Mouse (Mus musculus) urinary bladder, postnatal 10 days (tissue): ENCODE results near the gene Myo5c.

Source experiments
- DNase-seq: peaks from one replicate; pipeline ENCODE4 v3.0.0; 2022; ENCODE audit warnings: low spot score

Myo5c gene

DNA sequence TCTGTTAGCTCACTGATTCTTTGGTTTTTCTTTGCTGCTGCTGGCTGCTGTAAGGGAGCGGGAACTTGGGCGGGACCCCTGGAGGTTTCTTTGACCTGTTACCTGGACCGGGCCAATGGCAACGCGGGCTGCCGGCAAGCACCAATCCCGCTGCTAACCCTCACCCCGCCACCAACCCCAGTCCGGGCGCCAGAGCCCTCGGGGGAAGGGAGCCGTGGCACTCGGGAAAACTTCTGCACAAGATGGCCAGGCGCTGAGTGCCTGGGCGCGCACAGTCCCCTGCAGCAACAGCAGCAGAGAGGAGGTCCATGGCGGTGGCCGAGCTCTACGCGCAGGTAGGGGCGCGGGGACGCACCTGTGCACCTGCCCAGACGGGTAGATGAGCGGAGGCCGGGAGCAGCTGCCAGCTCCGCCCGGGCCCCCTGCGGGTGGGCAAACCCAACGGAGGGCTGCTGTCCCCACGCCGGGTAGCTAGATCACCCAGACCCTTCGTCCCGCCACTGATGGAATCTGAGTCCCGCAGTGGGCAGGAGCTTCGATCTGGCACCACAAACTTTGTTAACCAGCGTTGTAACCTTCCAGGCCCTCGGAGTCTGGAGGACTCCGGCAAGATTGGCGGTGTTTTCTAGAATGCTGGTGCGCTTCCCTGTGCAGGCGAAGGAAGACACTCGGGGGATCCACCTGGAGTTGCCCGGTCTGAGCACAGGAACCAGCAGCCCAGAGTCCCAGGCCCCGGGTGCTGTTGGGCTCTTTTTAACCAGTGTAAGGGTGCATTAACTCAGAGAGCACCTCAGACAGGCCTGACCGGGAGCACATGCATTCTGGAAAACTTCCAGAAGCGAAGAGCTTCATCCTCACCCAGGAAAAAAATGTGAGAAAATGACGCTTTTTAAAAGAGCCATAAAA is at the start of gene Myo5c:
Gene Myo5c, plus strand, starts transcription at position 180 of the 906 bp plus-strand sequence.
- no peak for DNase-seq

DNA sequence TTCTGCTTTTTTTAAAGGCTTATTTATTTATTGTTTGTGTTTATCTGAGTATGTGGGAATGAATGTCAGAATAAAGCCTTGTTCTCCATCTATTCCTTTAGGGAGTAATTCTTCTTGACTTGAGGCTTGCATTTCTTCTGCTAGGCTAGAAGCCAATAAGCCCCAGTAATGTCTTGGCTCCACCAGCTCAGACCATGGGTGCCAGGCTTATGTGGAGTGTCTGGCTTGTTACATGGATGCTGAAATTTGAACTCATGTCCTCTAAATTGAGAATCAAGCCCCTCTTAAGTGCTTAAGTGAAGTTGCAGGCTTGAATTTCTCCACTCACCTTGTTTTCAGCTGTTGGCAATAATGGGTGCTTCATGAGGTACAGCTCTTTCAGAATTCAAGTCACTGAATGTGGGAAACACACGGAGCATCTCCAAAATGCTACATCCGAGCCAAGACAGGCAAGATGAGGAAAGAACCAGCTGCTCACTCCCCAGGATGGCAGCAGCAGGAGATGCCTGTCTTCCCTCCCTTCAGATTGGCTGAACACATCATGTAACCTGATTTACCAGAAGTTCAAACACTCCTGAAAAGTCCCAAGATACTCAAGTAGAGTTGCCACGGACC is 44.1 kb upstream of the Myo5c start:
- DNase-seq = no peak

DNA sequence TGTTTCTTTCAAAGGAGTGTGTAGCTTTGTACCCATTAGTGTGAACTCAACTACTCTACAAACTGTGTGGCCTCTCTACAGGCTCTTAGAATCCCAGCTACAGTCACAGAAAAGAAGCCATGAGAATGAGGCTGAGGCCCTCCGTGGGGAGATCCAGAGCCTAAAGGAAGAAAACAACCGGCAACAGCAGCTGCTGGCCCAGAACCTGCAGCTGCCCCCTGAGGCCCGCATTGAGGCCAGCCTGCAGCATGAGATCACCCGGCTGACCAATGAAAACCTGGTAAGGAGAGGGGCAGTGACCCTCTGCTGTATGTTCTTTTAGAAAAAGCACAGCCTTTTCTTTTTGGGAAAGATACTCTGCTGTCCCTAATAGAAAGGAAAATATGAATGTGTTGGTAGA is 38.0 kb upstream of the Myo5c start:
- no peak for DNase-seq

DNA sequence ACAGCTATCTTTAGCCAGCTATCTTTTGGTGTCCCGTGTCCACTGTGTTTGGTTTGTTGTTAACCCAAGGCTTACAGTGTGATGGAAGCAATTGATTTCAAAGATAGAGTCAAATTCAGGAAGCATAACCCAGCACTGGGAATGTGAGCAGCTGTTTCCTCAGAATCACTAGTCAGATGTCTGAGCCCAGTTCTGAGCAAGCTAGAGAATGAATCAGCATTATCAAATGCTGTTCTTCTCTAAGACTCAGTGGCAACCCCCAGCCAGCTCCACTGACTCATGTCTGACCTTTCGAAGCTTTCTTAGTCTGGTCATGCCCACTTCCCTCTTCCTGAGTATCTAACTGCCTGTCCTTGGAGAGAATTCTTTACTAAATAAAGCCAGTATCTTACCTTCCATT is 35.5 kb upstream of the Myo5c start:
- no peak for DNase-seq

- DNase-seq = no peak
Observed at GRCm38 (mm10) chr9:75197297-75197696, 34.5 kb upstream of the Myo5c start.

DNA sequence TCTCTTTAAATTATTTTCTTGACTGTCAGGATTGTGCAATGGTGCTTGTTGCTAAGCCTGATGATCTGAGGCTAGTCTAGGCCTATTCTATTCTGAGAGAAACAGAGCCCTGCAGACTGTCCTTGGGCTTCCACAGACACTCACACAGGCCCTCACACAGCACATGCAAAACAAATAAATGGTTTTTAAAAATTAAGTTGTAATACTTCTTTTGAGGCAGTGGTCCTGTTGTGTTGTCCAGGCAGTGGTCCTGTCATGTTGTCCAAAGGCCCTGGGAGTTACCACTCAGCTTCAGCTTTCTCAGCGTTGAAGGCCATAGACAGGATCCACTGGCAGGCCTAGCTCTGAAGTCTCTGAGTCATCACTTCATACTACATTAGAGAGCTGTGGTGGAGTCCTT is 30.3 kb upstream of the Myo5c start:
- DNase-seq = no peak

DNA sequence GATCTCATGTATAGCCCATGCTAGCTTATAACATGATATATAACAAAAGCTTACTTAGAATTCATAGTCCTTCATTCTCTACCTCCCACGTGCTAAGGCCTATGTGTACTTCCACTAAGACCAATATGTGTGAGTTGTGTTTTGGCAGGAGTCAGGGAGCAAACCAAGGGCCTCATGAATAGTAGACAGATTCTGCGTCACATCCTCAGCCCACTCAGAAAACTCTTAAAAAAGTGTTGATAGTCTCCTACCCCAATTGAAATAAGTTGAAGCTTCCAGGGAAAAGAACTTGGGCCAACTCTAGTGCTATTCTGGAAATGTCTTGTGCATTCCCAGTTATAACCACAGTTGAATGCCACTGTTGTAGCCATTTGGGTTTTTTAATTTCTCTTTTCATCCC is 29.8 kb upstream of the Myo5c start:
- no peak for DNase-seq

DNA sequence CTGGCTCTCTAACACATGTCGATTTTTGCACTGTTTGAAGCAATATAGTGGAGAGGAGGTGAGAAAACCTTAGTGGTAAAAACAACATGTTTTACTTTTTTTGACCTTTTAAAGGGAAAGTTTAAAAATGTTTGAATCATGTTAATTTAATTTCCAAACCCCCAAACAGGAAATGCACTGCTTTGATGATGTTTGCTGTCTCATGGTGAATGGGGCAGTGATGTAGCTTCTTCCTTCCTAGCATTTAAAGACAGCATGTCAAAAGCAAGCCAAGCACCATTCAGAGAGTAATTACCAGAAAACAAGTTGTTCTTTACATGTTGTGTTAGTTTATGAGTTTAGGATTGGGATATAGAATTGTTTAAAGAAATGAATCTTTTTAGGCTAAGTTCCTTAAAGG is 22.6 kb upstream of the Myo5c start:
- DNase-seq = no peak

DNA sequence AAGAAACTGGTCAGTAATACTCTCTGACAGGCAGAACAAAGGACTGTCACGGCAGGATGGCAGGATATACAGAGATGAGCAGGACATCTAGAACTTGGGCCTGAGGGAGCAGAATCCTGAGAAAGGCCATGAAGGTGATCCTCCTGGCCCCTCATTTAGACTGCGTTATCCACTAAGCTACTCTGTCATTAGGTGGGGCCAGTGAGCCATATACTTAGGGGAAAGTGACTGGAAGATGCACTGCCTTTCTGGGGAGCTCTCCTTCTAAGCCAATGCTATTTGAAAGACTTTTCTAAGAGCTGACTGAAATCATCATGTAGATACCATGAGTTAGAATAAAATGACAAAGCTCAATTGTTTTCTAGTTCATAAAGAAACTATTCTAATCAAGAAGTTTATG is 21.6 kb upstream of the Myo5c start:
- DNase-seq = no peak

DNA sequence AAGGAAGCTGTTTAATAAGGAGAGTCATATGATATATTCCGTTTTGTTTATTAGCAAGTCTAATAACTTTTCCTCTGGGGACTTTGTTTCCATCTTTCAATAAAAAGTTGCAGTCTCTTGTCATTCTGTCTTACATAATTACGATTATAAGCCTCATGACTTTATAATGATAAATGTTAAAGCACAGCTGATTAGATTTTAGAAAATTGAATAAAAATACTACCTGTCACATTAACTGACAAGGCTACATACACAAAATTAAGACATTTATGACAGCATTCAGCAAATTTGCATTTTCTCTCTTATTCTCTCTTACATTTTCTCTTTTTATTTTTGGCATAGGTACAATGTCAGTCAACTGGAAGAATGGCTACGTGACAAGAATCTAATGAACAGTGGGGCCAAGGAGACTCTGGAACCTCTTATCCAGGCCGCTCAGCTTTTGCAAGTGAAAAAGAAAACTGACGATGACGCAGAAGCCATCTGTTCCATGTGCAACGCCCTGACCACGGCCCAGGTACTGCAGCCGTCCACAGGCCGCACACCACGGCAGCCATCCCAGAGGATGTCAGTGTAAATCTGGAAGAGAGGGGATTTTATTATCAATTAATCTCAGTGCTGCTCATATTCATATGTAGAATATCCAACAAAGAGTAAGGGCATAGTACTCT is 16.9 kb upstream of the Myo5c start:
- no peak for DNase-seq

DNA sequence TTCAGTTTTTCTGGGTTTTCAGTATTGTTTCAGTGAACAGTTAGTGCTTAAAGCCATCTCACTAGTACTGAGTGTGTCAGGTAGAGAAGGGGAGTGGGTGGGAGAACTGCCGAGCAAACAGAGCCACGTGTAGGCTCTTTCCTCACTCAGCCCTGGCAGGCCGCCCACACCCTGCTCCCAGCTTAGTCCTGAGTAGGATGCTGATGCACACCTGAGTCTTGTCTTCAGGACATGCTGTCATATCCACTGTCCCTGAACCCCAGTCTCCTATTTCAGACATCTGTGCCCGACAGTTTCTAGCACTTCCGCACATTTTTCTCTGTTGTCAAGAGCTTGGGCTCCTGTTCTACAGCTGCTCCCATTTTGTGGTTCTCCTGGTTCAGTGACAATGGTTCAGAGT is 11.9 kb upstream of the Myo5c start:
- DNase-seq = no peak

GRCm38 (mm10) chr9:75221420-75222287 is 10.2 kb upstream of the Myo5c start:
- DNase-seq = no peak

- no peak for DNase-seq
Observed at GRCm38 (mm10) chr9:75232860-75233259, 1.0 kb downstream of the Myo5c start.

DNA sequence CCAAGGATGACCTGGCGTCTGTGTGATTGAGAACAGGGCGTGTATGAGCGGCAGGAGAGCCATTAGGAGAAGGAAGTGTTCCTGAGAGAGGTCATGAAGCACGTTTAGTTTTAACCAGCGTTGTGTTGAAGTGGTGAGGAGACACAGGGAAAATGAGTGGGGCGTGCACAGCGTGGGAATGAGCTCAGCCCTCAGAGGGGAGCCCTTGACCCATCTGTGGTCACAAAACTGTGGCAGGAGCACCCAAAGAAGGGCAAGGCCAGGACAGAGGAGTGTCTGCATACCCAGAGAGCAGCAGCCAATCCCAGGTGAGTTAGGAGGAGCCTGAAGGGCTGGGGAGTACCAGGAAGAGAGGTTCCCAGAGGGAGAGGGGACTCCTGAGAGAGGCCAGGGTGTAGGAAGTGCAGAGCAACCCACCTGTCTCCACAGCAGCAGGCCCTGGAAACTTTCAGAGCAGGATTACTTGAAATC is 2.5 kb downstream of the Myo5c start:
- no peak for DNase-seq

- no peak for DNase-seq
Observed at GRCm38 (mm10) chr9:75234983-75235627, 3.3 kb downstream of the Myo5c start.

- DNase-seq = no peak
Observed at GRCm38 (mm10) chr9:75235696-75236095, 3.9 kb downstream of the Myo5c start.

DNA sequence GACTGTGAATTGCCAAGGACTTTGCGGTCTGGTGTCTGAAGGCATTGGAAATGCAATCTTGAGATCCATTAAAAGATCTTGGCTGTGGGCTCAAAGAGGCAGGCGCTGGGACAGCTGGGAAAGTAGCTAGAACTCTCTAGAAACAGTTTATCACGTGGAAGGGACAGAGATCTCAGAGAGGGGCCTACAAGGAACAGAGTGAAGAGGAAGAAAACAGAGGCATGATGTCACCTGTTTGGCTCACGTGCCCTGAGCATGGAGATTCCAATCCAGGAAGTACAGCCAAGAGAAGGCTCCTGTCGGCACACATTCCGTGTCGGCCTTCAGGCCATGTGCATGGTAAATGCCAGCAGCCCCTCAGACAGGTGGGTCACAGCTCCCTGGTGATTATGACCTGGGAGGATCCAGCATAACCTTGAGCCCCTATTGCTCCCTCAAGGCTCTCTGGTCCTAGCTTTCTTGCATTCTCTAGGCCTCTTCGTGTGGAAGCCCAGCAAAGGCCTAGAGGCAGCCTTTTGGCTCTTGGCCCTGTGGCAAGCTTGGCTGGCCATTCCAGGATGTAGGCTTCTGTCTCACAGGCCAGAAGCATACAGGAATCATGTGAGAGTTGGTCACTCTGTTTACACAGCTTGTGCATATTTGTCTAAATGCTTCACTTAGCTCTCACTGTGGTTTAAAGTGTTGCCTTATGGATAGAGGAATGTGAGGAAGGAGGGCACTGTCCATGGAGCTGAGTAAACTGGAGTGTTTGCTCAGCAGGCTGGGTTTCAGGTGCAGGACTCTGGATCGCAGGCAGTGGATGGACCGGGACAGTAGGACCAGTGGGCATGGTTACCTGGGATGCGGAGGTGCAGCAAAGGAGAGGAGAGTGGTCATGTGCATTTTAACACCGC is 4.8 kb downstream of the Myo5c start:
- no peak for DNase-seq

DNA sequence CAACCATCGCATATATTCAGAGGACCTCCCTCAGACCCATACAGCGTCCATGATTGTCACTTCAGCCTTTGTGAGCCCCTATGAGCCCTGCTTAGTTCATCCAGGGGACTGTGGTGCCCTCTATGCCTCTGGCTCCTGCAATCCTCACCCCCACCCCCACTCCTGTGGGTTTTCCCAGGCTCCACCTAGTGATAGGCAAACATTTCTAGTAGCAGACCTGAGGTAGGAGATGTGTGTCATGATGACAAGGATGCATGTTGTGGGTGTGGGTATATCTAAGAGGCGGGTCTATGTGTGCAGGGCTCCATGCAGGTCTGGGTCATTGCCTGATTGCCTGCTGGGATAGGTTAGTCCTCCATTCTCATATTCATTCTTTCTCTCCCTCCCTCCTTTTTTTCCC is 6.4 kb downstream of the Myo5c start:
- DNase-seq = no peak

GRCm38 (mm10) chr9:75243052-75243451 is 11.2 kb downstream of the Myo5c start:
- no peak for DNase-seq

DNA sequence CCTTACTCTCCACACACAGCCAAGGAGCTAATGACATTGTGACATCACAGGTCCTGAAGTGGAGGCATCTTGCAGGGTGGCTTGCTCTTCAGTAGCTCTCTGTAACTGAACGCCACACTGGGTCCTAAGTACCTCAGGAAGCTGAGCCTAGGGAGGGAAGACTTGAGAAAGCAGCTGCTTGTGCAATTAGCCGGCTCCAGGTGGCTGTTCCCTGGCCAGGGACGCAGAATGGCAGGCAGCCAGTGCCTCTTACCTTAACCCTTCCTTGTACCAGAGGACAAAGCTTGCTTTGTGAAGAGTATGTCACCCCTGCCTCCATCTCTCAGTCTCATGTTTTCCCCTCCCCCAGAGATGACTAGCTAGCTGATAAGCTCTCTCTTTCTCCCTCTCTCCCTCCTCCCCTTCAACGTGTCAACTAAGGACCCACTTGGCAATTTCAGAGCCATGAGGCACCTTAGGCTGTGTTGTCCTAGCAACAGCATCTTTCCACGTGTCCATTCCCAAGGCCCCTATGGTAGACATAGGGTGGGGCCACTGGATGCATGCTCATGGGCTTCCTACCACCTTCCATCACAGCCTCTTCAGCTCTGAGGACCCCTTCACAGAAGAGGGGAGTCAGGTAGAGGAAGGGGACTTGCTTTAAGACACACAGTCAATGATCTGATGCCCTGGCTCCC is 12.0 kb downstream of the Myo5c start:
- DNase-seq = no peak
